Mouse (Mus musculus) Patski (cell line): ENCODE measurements around the gene Evx2. TPM values are rescaled to one million over a fixed set of nuclear protein-coding genes. Genes with fewer than 3 reads are reported as not detected.
A peak's percentile ranks its signal among the peaks of the same experiment; 100 is the strongest.

ENCODE experiments used
- ATAC-seq: fragments of 100-300 bp; one replicate; pipeline ENCODE4 v1.8.0; 2021
- CTCF ChIA-PET: fragments of 350-600 bp; sonication (Branson Sonifier 250); formaldehyde crosslinking; loops from one replicate; lab custom pipeline; 2022; ENCODE audit warnings: inconsistent platforms; lab: Charles Lee
- POLR2A ChIA-PET: fragments of 350-600 bp; sonication (Branson Sonifier 250); formaldehyde crosslinking; loops from one replicate; lab custom pipeline; 2022; ENCODE audit warnings: antibody characterized with exemption, inconsistent platforms; lab: Charles Lee
- DNase-seq: peaks from one replicate; pipeline ENCODE4 v3.0.0-alpha.2; 2011; ENCODE audit warnings: low read depth, low spot score
- H3K27me3 ChIP-seq: fragments of 371-371 bp; one replicate; pipeline ENCODE4 v1.5.1; 2021
- CTCF ChIP-seq: fragments of 100-300 bp; IDR thresholded peaks from one replicate; pipeline ENCODE4 v1.5.1; 2021
- in situ Hi-C: fragments of 300-500 bp; cut with MboI; formaldehyde crosslinking; loops from 3 replicates; pipeline ENCODE4 v1.11.1; 2018; ENCODE audit warnings: low pct_unique_long_range_greater_than_20kb, mixed read lengths
- polyA plus RNA-seq: library from polyadenylated mRNA; unstranded; gene quantifications from one replicate; pipeline ENCODE4 v1.2.3, GENCODE M21; 2021

Evx2 gene
- polyA plus RNA-seq, 1 experiment from 2014 or later: not detected

GRCm38 (mm10) chr2:74695813-74696430 is 36.6 kb upstream of the Evx2 start:
- DNase-seq (no peak), ATAC-seq (no peak)

DNA sequence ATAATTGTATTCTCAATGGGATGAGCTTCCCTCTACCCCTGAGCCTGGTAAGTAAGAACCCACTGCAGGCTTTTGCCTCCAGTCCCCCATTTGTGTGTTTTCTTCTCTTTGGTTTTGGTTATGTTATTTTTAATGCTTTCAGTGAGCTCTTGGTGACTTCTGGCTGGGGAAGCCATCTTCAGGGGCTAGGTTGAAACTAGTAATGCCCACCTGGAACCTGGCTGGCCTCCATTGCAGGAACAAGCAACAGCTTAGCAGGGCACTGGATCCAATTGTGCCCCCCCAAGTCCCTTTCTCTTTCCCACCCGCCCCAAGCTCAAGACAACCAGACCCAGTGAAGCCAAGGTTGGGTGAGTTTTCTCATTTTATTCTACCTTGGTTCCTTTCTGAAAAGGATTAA is 36.0 kb upstream of the Evx2 start:
- in situ Hi-C loops: loop anchor here (10.0 to 25.0 kb wide), 2 partner anchors 449 to 1067 kb away; no protein-coding TSS in a partner anchor
- no peak for DNase-seq
- POLR2A ChIA-PET: no interaction called here
- CTCF ChIA-PET: interaction anchor here (0.7 to 0.9 kb wide), 2 partner anchors 10 to 617 kb away, joined by 3 read pairs; no protein-coding TSS in a partner anchor
- TF ChIP-seq CTCF: no peak
- peaks cover 42% of the 10 kb centered on the region for H3K27me3 ChIP-seq
- ATAC-seq: no peak

More at GRCm38 (mm10) chr2:74695813-74696430, 36.6 kb upstream of the Evx2 start:
- CTCF ChIA-PET: no interaction called here
- in situ Hi-C loops: loop anchor here (10.0 to 25.0 kb wide), 2 partner anchors 449 to 1066 kb away; no protein-coding TSS in a partner anchor
- no peak for TF ChIP-seq CTCF
- POLR2A ChIA-PET: no interaction called here
- peaks cover 37% of the 10 kb centered on the region for H3K27me3 ChIP-seq

- no peak for DNase-seq
- CTCF ChIA-PET: no interaction called here
- ATAC-seq: no peak
- in situ Hi-C loops: loop anchor here (10.0 to 25.0 kb wide), 2 partner anchors 451 to 1068 kb away; no protein-coding TSS in a partner anchor
- H3K27me3 ChIP-seq: peaks cover 53% of the 10 kb centered on the region
- TF ChIP-seq CTCF: no peak
- POLR2A ChIA-PET: no interaction called here
Measured at GRCm38 (mm10) chr2:74694066-74694465, 34.7 kb upstream of the Evx2 start.

DNA sequence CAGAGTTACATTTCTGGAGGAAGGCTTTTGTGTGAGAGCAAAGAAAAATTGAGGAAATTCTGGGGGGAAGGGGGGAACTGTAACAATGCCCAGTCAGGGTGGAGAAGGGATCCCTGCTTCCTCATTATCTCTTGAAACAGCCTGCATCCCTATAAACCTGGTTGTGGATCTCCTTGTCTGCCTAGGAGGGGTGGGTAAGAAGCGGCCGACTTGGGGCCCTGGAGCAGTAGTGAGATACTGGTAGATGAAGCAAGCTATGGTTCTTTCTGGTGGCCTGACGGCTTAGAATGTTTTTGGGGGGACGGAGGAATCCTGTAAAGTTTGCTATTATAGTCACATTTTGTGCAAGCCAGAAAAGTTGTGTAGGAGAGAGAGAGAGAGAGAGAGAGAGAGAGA is 34.1 kb upstream of the Evx2 start:
- no peak for TF ChIP-seq CTCF
- peaks cover 59% of the 10 kb centered on the region for H3K27me3 ChIP-seq
- no peak for DNase-seq
- in situ Hi-C loops: loop anchor here (10.0 to 25.0 kb wide), 2 partner anchors 451 to 1069 kb away; no protein-coding TSS in a partner anchor
- POLR2A ChIA-PET: no interaction called here
- ATAC-seq: no peak
- CTCF ChIA-PET: no interaction called here

- DNase-seq (no peak), ATAC-seq (no peak)
- H3K27me3 ChIP-seq: peaks cover 64% of the 10 kb centered on the region
- ChIA-PET CTCF (no interaction called here), POLR2A (no interaction called here)
- TF ChIP-seq CTCF: no peak
- in situ Hi-C loops: loop anchor here (10.0 to 25.0 kb wide), 2 partner anchors 452 to 1069 kb away; no protein-coding TSS in a partner anchor
Measured at GRCm38 (mm10) chr2:74692808-74693431, 33.6 kb upstream of the Evx2 start.

DNA sequence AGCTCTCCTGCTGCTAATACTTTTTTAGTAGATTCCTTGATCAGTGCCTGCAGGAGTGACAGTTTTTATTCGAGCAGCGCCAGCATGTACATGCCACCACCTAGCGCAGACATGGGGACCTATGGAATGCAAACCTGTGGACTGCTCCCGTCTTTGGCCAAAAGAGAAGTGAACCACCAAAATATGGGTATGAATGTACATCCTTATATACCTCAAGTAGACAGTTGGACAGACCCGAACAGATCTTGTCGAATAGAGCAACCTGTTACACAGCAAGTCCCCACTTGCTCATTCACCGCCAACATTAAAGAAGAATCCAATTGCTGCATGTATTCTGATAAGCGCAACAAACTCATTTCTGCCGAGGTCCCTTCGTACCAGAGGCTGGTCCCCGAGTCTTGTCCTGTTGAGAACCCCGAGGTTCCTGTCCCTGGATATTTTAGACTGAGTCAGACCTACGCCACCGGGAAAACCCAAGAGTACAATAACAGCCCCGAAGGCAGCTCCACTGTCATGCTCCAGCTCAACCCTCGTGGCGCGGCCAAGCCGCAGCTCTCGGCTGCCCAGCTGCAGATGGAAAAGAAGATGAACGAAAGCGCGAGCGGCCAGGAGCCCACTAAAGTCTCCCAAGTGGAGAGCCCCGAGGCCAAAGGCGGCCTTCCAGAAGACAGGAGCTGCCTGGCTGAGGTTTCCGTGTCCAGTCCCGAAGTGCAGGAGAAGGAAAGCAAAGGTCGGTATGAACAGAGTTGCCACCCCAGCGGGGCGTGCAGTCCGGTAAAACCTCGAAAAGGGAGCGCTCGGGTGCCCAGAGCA is 32.8 kb upstream of the Evx2 start:
- DNase-seq: no peak
- TF ChIP-seq CTCF: no peak
- CTCF ChIA-PET: no interaction called here
- H3K27me3 ChIP-seq: peaks cover 72% of the 10 kb centered on the region
- POLR2A ChIA-PET: no interaction called here
- in situ Hi-C loops: loop anchor here (10.0 to 25.0 kb wide), 2 partner anchors 453 to 1070 kb away; no protein-coding TSS in a partner anchor
- ATAC-seq: peak; percentile 12

DNA sequence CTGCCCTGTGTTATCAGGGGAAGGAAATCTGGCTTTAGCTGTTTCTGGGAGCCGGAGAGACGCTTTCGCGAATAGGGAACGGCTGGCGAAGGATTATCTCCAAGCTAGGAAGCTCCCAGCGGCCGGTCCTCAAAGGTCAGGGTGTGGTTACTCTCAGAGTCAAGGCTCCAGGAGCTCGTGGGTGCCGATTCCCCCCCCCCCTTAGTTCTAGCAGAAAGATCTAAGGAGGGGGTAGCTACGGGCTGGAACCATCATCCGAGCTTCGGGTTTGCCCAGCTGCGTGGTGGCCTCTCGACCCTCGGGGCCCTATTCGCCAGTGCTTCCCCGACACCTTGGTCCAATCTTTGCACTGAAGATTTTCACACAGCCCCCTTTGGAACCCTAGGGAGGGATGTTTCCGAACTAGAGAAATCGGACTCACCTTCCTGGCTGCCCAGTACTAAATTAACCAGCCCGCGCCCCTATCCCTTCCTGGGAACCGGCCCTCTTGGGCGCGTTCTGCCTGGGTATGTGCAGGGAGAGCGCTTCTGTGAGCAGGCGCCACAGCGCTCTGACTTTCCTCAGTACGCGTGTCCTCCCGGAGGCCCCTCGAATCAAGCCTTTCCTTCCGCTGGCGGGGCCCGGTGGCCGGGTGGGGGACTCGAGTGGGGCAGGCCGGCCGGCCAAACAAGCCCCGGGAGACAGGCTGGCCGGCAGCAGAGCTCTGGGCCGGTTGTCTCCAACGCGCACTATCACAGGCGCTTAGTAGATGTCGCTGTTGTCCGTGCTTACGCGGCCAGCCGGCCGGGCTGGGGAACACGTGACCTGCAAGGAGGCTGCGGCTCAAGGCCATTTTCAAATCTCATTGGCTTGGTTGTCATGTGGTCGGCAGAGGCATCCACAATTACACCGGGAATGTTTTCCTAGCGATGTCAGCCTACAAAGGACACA is 31.9 kb upstream of the Evx2 start, which contains the start of gene Hoxd10:
Gene Hoxd10, plus strand, starts transcription at position 903 of the 930 bp plus-strand sequence.
- DNase-seq: no peak
- ChIA-PET CTCF (interaction anchor here (1.0 kb wide), 1 partner anchor 10 kb away, joined by 3 read pairs; no protein-coding TSS in a partner anchor), POLR2A (no interaction called here)
- peaks cover 77% of the 10 kb centered on the region for H3K27me3 ChIP-seq
- peak; percentile 29 for ATAC-seq
- in situ Hi-C loops: loop anchor here (10.0 to 25.0 kb wide), 2 partner anchors 454 to 1071 kb away; no protein-coding TSS in a partner anchor
- TF ChIP-seq CTCF: no peak

DNA sequence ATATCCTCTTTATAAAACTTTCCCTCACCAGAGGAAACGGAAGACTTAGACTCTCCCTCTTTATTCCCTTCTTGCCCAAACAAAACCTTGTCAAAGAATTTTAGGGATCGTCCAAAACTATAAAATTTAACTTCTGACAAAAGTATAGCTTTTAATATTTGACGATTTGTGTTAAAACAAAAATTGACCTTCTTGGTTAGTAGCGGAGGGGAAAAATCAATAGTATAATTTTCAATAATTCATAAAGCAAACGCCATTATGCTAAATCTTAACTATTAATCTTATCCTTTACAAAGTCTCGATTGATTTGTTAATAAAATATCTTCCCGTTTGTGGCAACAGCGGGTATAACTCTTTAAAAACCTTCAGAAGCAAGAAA is 31.0 kb upstream of the Evx2 start:
- POLR2A ChIA-PET: no interaction called here
- CTCF ChIA-PET: no interaction called here
- ATAC-seq: no peak
- no peak for DNase-seq
- peaks cover 83% of the 10 kb centered on the region for H3K27me3 ChIP-seq
- in situ Hi-C loops: loop anchor here (10.0 to 25.0 kb wide), 2 partner anchors 454 to 1072 kb away; no protein-coding TSS in a partner anchor
- no peak for TF ChIP-seq CTCF

DNA sequence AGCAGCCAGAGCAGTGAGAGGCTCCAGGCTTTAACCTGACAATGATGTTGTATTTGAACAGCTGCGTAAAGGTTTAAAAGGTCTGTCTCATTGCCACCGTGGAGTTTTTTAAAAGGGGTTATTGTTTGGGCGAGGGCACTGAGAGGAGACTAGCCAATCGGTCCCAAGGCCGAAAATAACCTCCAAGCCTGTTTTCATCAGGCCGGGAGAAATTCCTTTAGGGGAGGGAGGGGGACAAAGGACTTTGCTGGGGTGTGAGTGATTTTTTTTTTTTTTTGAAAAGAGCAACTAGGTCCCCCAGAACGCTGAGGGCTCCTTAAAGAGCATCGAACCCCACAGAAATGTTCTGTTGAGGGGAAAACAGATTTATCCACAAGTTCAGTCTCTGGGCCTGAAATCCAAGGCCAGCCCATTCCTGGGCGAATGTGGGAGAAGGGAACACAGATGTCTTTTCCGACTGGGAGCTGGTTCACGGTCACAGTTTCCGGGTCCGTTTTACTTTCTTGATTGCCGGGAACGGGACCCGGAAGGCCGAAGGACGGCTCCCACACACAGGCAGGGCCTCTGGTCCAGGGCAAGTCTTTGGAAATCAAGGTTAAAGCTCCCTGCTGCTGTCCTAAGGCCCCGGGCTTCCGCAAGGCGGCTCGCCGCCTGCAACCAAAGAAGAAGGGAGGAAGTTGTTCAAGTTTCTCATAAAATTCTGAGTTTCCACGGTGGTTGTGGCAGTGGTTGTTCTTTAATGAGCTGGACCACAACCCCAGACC is 30.4 kb upstream of the Evx2 start:
- DNase-seq: no peak
- ChIA-PET POLR2A (interaction anchor here (0.6 kb wide), 1 partner anchor 273 kb away, joined by 7 read pairs; no protein-coding TSS in a partner anchor), CTCF (no interaction called here)
- in situ Hi-C loops: loop anchor here (10.0 to 25.0 kb wide), 2 partner anchors 455 to 1073 kb away; no protein-coding TSS in a partner anchor
- ATAC-seq: no peak
- peaks cover 82% of the 10 kb centered on the region for H3K27me3 ChIP-seq
- no peak for TF ChIP-seq CTCF
